Mouse (Mus musculus): Measurements from ENCODE around the gene Ncf4.

DNA sequence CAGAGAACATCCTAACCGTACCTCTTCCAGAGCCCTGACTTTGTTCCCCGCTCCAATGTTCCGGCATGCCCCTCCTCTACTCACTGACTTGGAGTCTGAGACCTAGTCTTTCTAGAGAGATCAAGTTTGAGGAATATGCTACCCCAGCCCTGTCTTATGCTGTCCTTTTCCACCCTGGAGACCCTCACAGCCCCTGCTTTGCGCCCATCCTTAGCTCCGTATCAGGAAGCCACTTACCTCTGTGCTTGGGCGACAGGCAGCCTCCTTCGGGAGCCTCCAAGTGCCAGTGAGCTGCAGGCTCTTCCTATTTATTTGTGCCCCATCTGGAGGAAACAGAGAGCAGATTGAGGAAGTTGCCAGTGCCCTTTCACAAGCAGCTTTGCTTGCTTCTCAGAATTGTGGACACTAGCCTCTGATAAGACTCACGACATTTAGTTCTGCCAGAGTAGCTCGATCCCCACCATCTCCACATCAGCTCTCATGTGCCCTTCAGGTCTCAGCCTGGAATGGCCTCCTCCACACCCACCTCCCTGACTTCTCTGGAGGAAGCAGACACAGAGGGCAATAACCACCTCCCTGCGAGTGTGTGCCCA lies 60.8 kb downstream of the Ncf4 start, which contains the start of gene Csf2rb2:
- TF ChIP-seq POLR2A (IDR thresholded peaks at IDR 0.05; ENCODE audit: extremely low read depth, insufficient read depth, low read length) (no peak), CTCF (IDR thresholded peaks at IDR 0.05; ENCODE audit: extremely low read depth, insufficient read depth, low read length) (no peak)

All from cortical plate, adult 2 months (tissue).